In genomic region chr5:131642752-131643151, GRCm38 (mm10) we compare ENCODE assay signal across 9 mouse cellular contexts.
DNase-seq lines count a peak whose midpoint lies in the region; ATAC-seq and TF ChIP-seq lines count a peak whose summit lies in the region.
"Had no signal": no experiment of that assay in that cellular context is flagged by ENCODE, and none has a peak within 500 bp of the region (broad histone marks: within the 10 kb centered on the region; RNA-seq: fewer than 3 reads in every experiment).

No protein-coding gene starts in this region.

- H3ac ChIP-seq in C2C12 (ENCODE audit: control insufficient read depth, insufficient read length, low read depth): no peak overlapping the region

- no peak overlapping the region for H3K9ac ChIP-seq in heart, embryonic 11.5 days (ENCODE audit: low read depth, low read length)
- H3K9ac ChIP-seq in limb, embryonic 15.5 days: no peak overlapping the region
- no peak overlapping the region for H3K9ac ChIP-seq in liver, embryonic 11.5 days (ENCODE audit: low read depth, low read length)
- no peak overlapping the region for H3K9ac ChIP-seq in intestine, postnatal 0 days (ENCODE audit: low read depth, low read length)

- no peaks in the 10 kb centered on the region for H3K36me3 ChIP-seq in C2C12 (ENCODE audit: control insufficient read depth, insufficient read depth)
- H3K36me3 ChIP-seq in heart, embryonic 11.5 days (ENCODE audit: control insufficient read depth, insufficient read depth, low read length): no peaks in the 10 kb centered on the region
- H3K36me3 ChIP-seq in limb, embryonic 15.5 days: no peaks in the 10 kb centered on the region
- no peaks in the 10 kb centered on the region for H3K36me3 ChIP-seq in liver, embryonic 11.5 days (ENCODE audit: control insufficient read depth, insufficient read depth, low read length)
- no peaks in the 10 kb centered on the region for H3K36me3 ChIP-seq in intestine, postnatal 0 days (ENCODE audit: control insufficient read depth, insufficient read depth)

- WGBS in heart, embryonic 11.5 days (ENCODE audit: insufficient replicate concordance): 38% methylated on average over 2 of the region's 2 CpGs
- 67% methylated on average over 2 of the region's 2 CpGs for WGBS in limb, embryonic 15.5 days
- WGBS in liver, embryonic 11.5 days: 76% methylated on average over 2 of the region's 2 CpGs
- WGBS in intestine, postnatal 0 days: 90% methylated on average over 2 of the region's 2 CpGs

- TF ChIP-seq CTCF in C2C12 (IDR thresholded peaks at IDR 0.05; ENCODE audit: control insufficient read depth, insufficient read depth, insufficient read length): no peak
- no peak for TF ChIP-seq CTCF in cortical plate, adult 2 months (IDR thresholded peaks at IDR 0.05; ENCODE audit: extremely low read depth, insufficient read depth, low read length)
- no peak for TF ChIP-seq CTCF in intestine, postnatal 0 days (IDR thresholded peaks at IDR 0.05; ENCODE audit: low read depth)

- H3K4me2 ChIP-seq in heart, embryonic 11.5 days: no peak overlapping the region
- no peak overlapping the region for H3K4me2 ChIP-seq in limb, embryonic 15.5 days
- H3K4me2 ChIP-seq in liver, embryonic 11.5 days: no peak overlapping the region
- no peak overlapping the region for H3K4me2 ChIP-seq in intestine, postnatal 0 days (replicated peaks; ENCODE audit: low read depth)

- H3K9me3 ChIP-seq in heart, embryonic 11.5 days (replicated peaks; ENCODE audit: control insufficient read depth, low read length): no peaks in the 10 kb centered on the region
- H3K9me3 ChIP-seq in limb, embryonic 15.5 days: no peaks in the 10 kb centered on the region
- no peaks in the 10 kb centered on the region for H3K9me3 ChIP-seq in liver, embryonic 11.5 days (ENCODE audit: control insufficient read depth, low read length)
- H3K9me3 ChIP-seq in intestine, postnatal 0 days (ENCODE audit: control insufficient read depth): no peaks in the 10 kb centered on the region

- ATAC-seq in heart, embryonic 11.5 days (replicated peaks; ENCODE audit: insufficient number of reproducible peaks, low FRiP score, low TSS enrichment): peak; percentile 57; the same call in 1 of the 2 replicates
- ATAC-seq in limb, embryonic 15.5 days (ENCODE audit: insufficient number of reproducible peaks, low FRiP score, low TSS enrichment, low read depth): peak; percentile 49
- no peak for ATAC-seq in liver, embryonic 11.5 days (replicated peaks; ENCODE audit: low FRiP score)
- ATAC-seq in intestine, postnatal 0 days: no peak

- H3K79me3 ChIP-seq in C2C12 (ENCODE audit: low read depth): no peaks in the 10 kb centered on the region

- DNase-seq in adrenal gland, postnatal 25 days: no peak
- no peak for DNase-seq in liver, embryonic 11.5 days (ENCODE audit: low spot score)
- DNase-seq: lung, adult 18-20 months; thymus, postnatal 25 days had no signal

- peak overlapping the region; percentile 50 for H3K27ac ChIP-seq in cortical plate, adult 2 months (ENCODE audit: insufficient read depth, low read length)
- H3K27ac ChIP-seq in heart, embryonic 11.5 days (ENCODE audit: low read depth, low read length): 0 out of 2 replicates have a peak overlapping the region, but pooled peaks have one; percentile 47
- H3K27ac ChIP-seq in limb, embryonic 15.5 days: no peak overlapping the region
- no peak overlapping the region for H3K27ac ChIP-seq in liver, embryonic 11.5 days (ENCODE audit: low read depth, low read length)
- no peak overlapping the region for H3K27ac ChIP-seq in intestine, postnatal 0 days (ENCODE audit: low read depth, low read length)

- peaks cover 13% of the 10 kb centered on the region for H3K4me1 ChIP-seq in cortical plate, adult 2 months (ENCODE audit: control insufficient read depth, insufficient read depth, low read length)
- H3K4me1 ChIP-seq in heart, embryonic 11.5 days (ENCODE audit: control insufficient read depth, insufficient read depth, low read length): peaks cover 14% of the 10 kb centered on the region
- peaks cover 39% of the 10 kb centered on the region for H3K4me1 ChIP-seq in limb, embryonic 15.5 days
- H3K4me1 ChIP-seq in liver, embryonic 11.5 days (replicated peaks; ENCODE audit: control insufficient read depth, insufficient read depth, low read length): no peaks in the 10 kb centered on the region
- H3K4me1 ChIP-seq in intestine, postnatal 0 days (replicated peaks; ENCODE audit: control insufficient read depth, insufficient read depth, low read length): no peaks in the 10 kb centered on the region

- H3K79me2 ChIP-seq in C2C12 (ENCODE audit: control insufficient read depth, insufficient read depth): no peaks in the 10 kb centered on the region

- TF ChIP-seq POLR2A in cortical plate, adult 2 months (IDR thresholded peaks at IDR 0.05; ENCODE audit: extremely low read depth, insufficient read depth, low read length): no peak

- no peaks in the 10 kb centered on the region for H3K27me3 ChIP-seq in C2C12 (ENCODE audit: control insufficient read depth, insufficient read depth, insufficient read length)
- H3K27me3 ChIP-seq in heart, embryonic 11.5 days (ENCODE audit: control insufficient read depth, insufficient read depth, low read length): no peaks in the 10 kb centered on the region
- no peaks in the 10 kb centered on the region for H3K27me3 ChIP-seq in limb, embryonic 15.5 days
- no peaks in the 10 kb centered on the region for H3K27me3 ChIP-seq in liver, embryonic 11.5 days (replicated peaks; ENCODE audit: control insufficient read depth, insufficient read depth, low read length)
- H3K27me3 ChIP-seq in intestine, postnatal 0 days (replicated peaks; ENCODE audit: control insufficient read depth, insufficient read depth, low read length): no peaks in the 10 kb centered on the region

- no peak overlapping the region for H3K4me3 ChIP-seq in C2C12 (ENCODE audit: insufficient read depth, poor library complexity, severe bottlenecking)
- H3K4me3 ChIP-seq in cortical plate, adult 2 months (ENCODE audit: insufficient read depth, low read length): no peak overlapping the region
- no peak overlapping the region for H3K4me3 ChIP-seq in heart, embryonic 11.5 days (ENCODE audit: low read depth, low read length)
- no peak overlapping the region for H3K4me3 ChIP-seq in limb, embryonic 15.5 days
- no peak overlapping the region for H3K4me3 ChIP-seq in liver, embryonic 11.5 days (ENCODE audit: low read depth, low read length)
- H3K4me3 ChIP-seq in intestine, postnatal 0 days (ENCODE audit: low read depth, low read length): no peak overlapping the region

TF ChIP-seq in C2C12, 6 proteins besides CTCF, POLR2A, EP300 and RAD21:
- no peak for TF ChIP-seq MYOG (IDR thresholded peaks at IDR 0.05; ENCODE audit: control insufficient read depth, extremely low read depth, insufficient read length)
- TF ChIP-seq MAX (IDR thresholded peaks at IDR 0.05): no peak
- peak; percentile 82 for TF ChIP-seq MYOD1 (IDR thresholded peaks at IDR 0.05; ENCODE audit: control insufficient read depth, insufficient read length, low read depth)
- no peak for TF ChIP-seq USF1 (IDR thresholded peaks at IDR 0.05; ENCODE audit: low read depth)
- TF ChIP-seq FOSL1 (IDR thresholded peaks at IDR 0.05; ENCODE audit: insufficient read depth, low read length, poor library complexity, severe bottlenecking): no peak
- TF ChIP-seq CEBPB (IDR thresholded peaks at IDR 0.05; ENCODE audit: low read depth): no peak

Comparison
In these comparisons a context has a peak if more than half of its experiments do, and no peak if none do; other contexts are left out.
1. H3K27ac ChIP-seq: peak in cortical plate, adult 2 months (single experiment) and heart, embryonic 11.5 days (single experiment); none in limb, embryonic 15.5 days (single experiment), liver, embryonic 11.5 days (single experiment) and intestine, postnatal 0 days (single experiment).
2. ATAC-seq: peak in heart, embryonic 11.5 days (single experiment) and limb, embryonic 15.5 days (single experiment); none in liver, embryonic 11.5 days (single experiment) and intestine, postnatal 0 days (single experiment).